Mouse (Mus musculus): ENCODE results near the gene Adamts2. TPM values are rescaled to one million over a fixed set of nuclear protein-coding genes. Genes with fewer than 3 reads are reported as not detected.
A peak's percentile ranks its signal among the peaks of the same experiment; 100 is the strongest.

The Adamts2 gene
- total RNA-seq, 2 experiments from 2014 or later: 6.1 to 9.8 TPM

- TF ChIP-seq CTCF (IDR thresholded peaks at IDR 0.05): peak; percentile 14; the same call in 1 of the 2 replicates
- H3K4me3 ChIP-seq: no peak overlapping the region; the same call in 1 of the 2 replicates
- H3K27ac ChIP-seq: peak overlapping the region; percentile 88
- DNase-seq: peak; percentile 67
- intact Hi-C loops (cut with DNase I): no loop called here
Measured at GRCm38 (mm10) chr11:50720856-50721550, 119.1 kb downstream of the Adamts2 start.

GRCm38 (mm10) chr11:50725595-50725994, 123.7 kb downstream of the Adamts2 start:
- no peak for TF ChIP-seq CTCF (IDR thresholded peaks at IDR 0.05)
- no peak for DNase-seq
- intact Hi-C loops (cut with DNase I): no loop called here
- H3K4me3 ChIP-seq: no peak overlapping the region
- H3K27ac ChIP-seq: no peak overlapping the region

- no peak for DNase-seq
- intact Hi-C loops (cut with DNase I): no loop called here
- H3K27ac ChIP-seq: no peak overlapping the region
- no peak for TF ChIP-seq CTCF (IDR thresholded peaks at IDR 0.05)
- no peak overlapping the region for H3K4me3 ChIP-seq
Measured at GRCm38 (mm10) chr11:50726035-50726434, 124.2 kb downstream of the Adamts2 start.

GRCm38 (mm10) chr11:50733146-50733545, 131.3 kb downstream of the Adamts2 start:
- intact Hi-C loops (cut with DNase I): no loop called here
- Histone ChIP-seq H3K27ac (no peak overlapping the region), H3K4me3 (no peak overlapping the region)
- no peak for DNase-seq
- TF ChIP-seq CTCF (IDR thresholded peaks at IDR 0.05): no peak

- DNase-seq: peak; percentile 54
- intact Hi-C loops (cut with DNase I): no loop called here
- Histone ChIP-seq H3K27ac (no peak overlapping the region), H3K4me3 (no peak overlapping the region)
- TF ChIP-seq CTCF (IDR thresholded peaks at IDR 0.05): peak; percentile 53
Measured at GRCm38 (mm10) chr11:50734129-50734528, 132.2 kb downstream of the Adamts2 start.

GRCm38 (mm10) chr11:50736548-50736947, 134.7 kb downstream of the Adamts2 start:
- no peak for TF ChIP-seq CTCF (IDR thresholded peaks at IDR 0.05)
- H3K27ac ChIP-seq: no peak overlapping the region
- intact Hi-C loops (cut with DNase I): no loop called here
- no peak for DNase-seq
- H3K4me3 ChIP-seq: no peak overlapping the region

GRCm38 (mm10) chr11:50738436-50738835, 136.6 kb downstream of the Adamts2 start:
- Histone ChIP-seq H3K4me3 (no peak overlapping the region), H3K27ac (no peak overlapping the region)
- TF ChIP-seq CTCF (IDR thresholded peaks at IDR 0.05): no peak
- DNase-seq: no peak
- intact Hi-C loops (cut with DNase I): no loop called here

GRCm38 (mm10) chr11:50739453-50739852, 137.6 kb downstream of the Adamts2 start:
- H3K4me3 ChIP-seq: no peak overlapping the region
- peak overlapping the region; percentile 16; the same call in 1 of the 2 replicates for H3K27ac ChIP-seq
- DNase-seq: peak; percentile 62
- intact Hi-C loops (cut with DNase I): no loop called here
- TF ChIP-seq CTCF (IDR thresholded peaks at IDR 0.05): no peak

GRCm38 (mm10) chr11:50742146-50742545, 140.3 kb downstream of the Adamts2 start:
- no peak for TF ChIP-seq CTCF (IDR thresholded peaks at IDR 0.05)
- DNase-seq: no peak
- intact Hi-C loops (cut with DNase I): no loop called here
- Histone ChIP-seq H3K27ac (no peak overlapping the region), H3K4me3 (no peak overlapping the region)

GRCm38 (mm10) chr11:50744971-50745370, 143.1 kb downstream of the Adamts2 start:
- Histone ChIP-seq H3K4me3 (no peak overlapping the region), H3K27ac (peak overlapping the region; percentile 38; the same call in 1 of the 2 replicates)
- no peak for TF ChIP-seq CTCF (IDR thresholded peaks at IDR 0.05)
- DNase-seq: peak; percentile 62
- intact Hi-C loops (cut with DNase I): no loop called here

GRCm38 (mm10) chr11:50746508-50746907, 144.6 kb downstream of the Adamts2 start:
- no peak for DNase-seq
- TF ChIP-seq CTCF (IDR thresholded peaks at IDR 0.05): no peak
- Histone ChIP-seq H3K4me3 (no peak overlapping the region), H3K27ac (no peak overlapping the region)
- intact Hi-C loops (cut with DNase I): no loop called here

GRCm38 (mm10) chr11:50750983-50751585, 149.2 kb downstream of the Adamts2 start:
- no peak overlapping the region for H3K27ac ChIP-seq
- TF ChIP-seq CTCF (IDR thresholded peaks at IDR 0.05): no peak
- no peak overlapping the region for H3K4me3 ChIP-seq
- intact Hi-C loops (cut with DNase I): no loop called here
- DNase-seq: no peak

- TF ChIP-seq CTCF (IDR thresholded peaks at IDR 0.05): peak; percentile 54
- intact Hi-C loops (cut with DNase I): no loop called here
- DNase-seq: no peak
- Histone ChIP-seq H3K4me3 (no peak overlapping the region), H3K27ac (no peak overlapping the region)
Measured at GRCm38 (mm10) chr11:50757741-50758140, 155.9 kb downstream of the Adamts2 start.
